Mouse (Mus musculus) MEL (cell line): ENCODE measurements around the gene Hcfc1. TPM values are rescaled to one million over a fixed set of nuclear protein-coding genes. Genes with fewer than 3 reads are reported as not detected.

ENCODE experiments used
- DNase-seq: peaks from one replicate; pipeline ENCODE4 v3.0.0; 2011; ENCODE audit warnings: low read depth, low spot score
- H3K27ac ChIP-seq: 2 replicates; pipeline ENCODE4 v1.5.1; 2012; ENCODE audit warnings: low read depth, mild to moderate bottlenecking, control low read depth, low read length, moderate library complexity; ENCODE audit not compliant: control insufficient read depth
- H3K27me3 ChIP-seq, 2 experiments: fragments of 150-350 bp in 1 of 2; sonication (generic) in 1 of 2; 2 replicates each; pipeline ENCODE4 v1.6.1; 2012; ENCODE audit warnings: low read length in 2 of 2, mild to moderate bottlenecking in 2 of 2, improper control_type of control experiment in 1 of 2, moderate library complexity in 1 of 2; ENCODE audit not compliant: insufficient read depth in 2 of 2, control insufficient read depth in 1 of 2
- H3K36me3 ChIP-seq, 2 experiments: 2 replicates each; pipeline ENCODE4 v1.6.1; 2012 to 2014; ENCODE audit warnings: low read length in 2 of 2, improper control_type of control experiment in 1 of 2, inconsistent platforms in 1 of 2, mild to moderate bottlenecking in 1 of 2; ENCODE audit not compliant: insufficient read depth in 2 of 2, control insufficient read depth in 1 of 2
- H3K4me1 ChIP-seq, 2 experiments: fragments of 150-350 bp in 1 of 2; sonication (generic) in 1 of 2; 2 replicates each; pipeline ENCODE4 v1.6.1; 2012; ENCODE audit warnings: low read length in 2 of 2, improper control_type of control experiment in 1 of 2, mild to moderate bottlenecking in 1 of 2; ENCODE audit not compliant: insufficient read depth in 2 of 2, control insufficient read depth in 1 of 2
- H3K4me3 ChIP-seq, 2 experiments: fragments of 150-350 bp in 1 of 2; sonication (generic) in 1 of 2; 2 replicates each; pipeline ENCODE4 v1.5.1; 2012; ENCODE audit warnings: low read depth in 2 of 2, low read length in 2 of 2, mild to moderate bottlenecking in 2 of 2, moderate library complexity in 2 of 2, control low read depth in 1 of 2, improper control_type of control experiment in 1 of 2; ENCODE audit not compliant: control insufficient read depth in 1 of 2, insufficient read depth in 1 of 2
- H3K79me2 ChIP-seq: 2 replicates; pipeline ENCODE4 v1.6.1; 2012; ENCODE audit warnings: mild to moderate bottlenecking, low read length, moderate library complexity; ENCODE audit not compliant: control insufficient read depth, poor library complexity, insufficient read depth
- H3K9ac ChIP-seq: 2 replicates; pipeline ENCODE4 v1.6.1; 2012; ENCODE audit warnings: low read depth, mild to moderate bottlenecking, control low read depth, low read length, moderate library complexity; ENCODE audit not compliant: control insufficient read depth, poor library complexity, severe bottlenecking
- H3K9me3 ChIP-seq: fragments of 150-350 bp; sonication (generic); replicated peaks from 2 replicates; pipeline ENCODE4 v1.6.1; 2012; ENCODE audit warnings: mild to moderate bottlenecking, low read length, improper control_type of control experiment, moderate library complexity; ENCODE audit not compliant: insufficient read depth
- BHLHE40 ChIP-seq: IDR thresholded peaks from 2 replicates; pipeline ENCODE4 v1.6.1; 2012; ENCODE audit warnings: low read depth, mild to moderate bottlenecking, inconsistent platforms, low read length, improper control_type of control experiment, borderline replicate concordance
- CHD1 ChIP-seq: IDR thresholded peaks from 2 replicates; pipeline ENCODE4 v1.6.1; 2012; ENCODE audit warnings: low read depth, mild to moderate bottlenecking, inconsistent platforms, low read length, improper control_type of control experiment
- CHD2 ChIP-seq: IDR thresholded peaks from 2 replicates; pipeline ENCODE4 v1.6.1; 2011; ENCODE audit warnings: low read length, improper control_type of control experiment
- CTCF ChIP-seq, 3 experiments: IDR thresholded peaks in 2 of 3; conservative IDR thresholded peaks in 1 of 3; 2 replicates each; pipeline ENCODE4 v1.5.1; 2011 to 2012; ENCODE audit warnings: low read length in 3 of 3, low read depth in 2 of 3, mild to moderate bottlenecking in 2 of 3, improper control_type of control experiment in 1 of 3, inconsistent platforms in 1 of 3, mixed read lengths in 1 of 3, moderate library complexity in 1 of 3; ENCODE audit not compliant: control insufficient read depth in 1 of 3, insufficient read depth in 1 of 3, poor library complexity in 1 of 3, severe bottlenecking in 1 of 3
- E2F4 ChIP-seq: IDR thresholded peaks from 2 replicates; pipeline ENCODE4 v1.6.1; 2011; ENCODE audit warnings: low read depth, low read length, improper control_type of control experiment, borderline replicate concordance
- ELF1 ChIP-seq: IDR thresholded peaks from 2 replicates; pipeline ENCODE4 v1.6.1; 2014; ENCODE audit warnings: low read depth, mild to moderate bottlenecking, inconsistent platforms, low read length, improper control_type of control experiment, moderate library complexity
- EP300 ChIP-seq, 2 experiments: IDR thresholded peaks; 2 replicates each; pipeline ENCODE4 v1.6.1; 2011; ENCODE audit warnings: improper control_type of control experiment in 2 of 2, low read length in 2 of 2, low read depth in 1 of 2, mild to moderate bottlenecking in 1 of 2
- ETS1 ChIP-seq: IDR thresholded peaks from 2 replicates; pipeline ENCODE4 v1.6.1; 2012; ENCODE audit warnings: low read depth, mild to moderate bottlenecking, inconsistent platforms, low read length, improper control_type of control experiment, moderate library complexity
- GABPA ChIP-seq: IDR thresholded peaks from 2 replicates; pipeline ENCODE4 v1.6.1; 2012; ENCODE audit warnings: low read depth, mild to moderate bottlenecking, inconsistent platforms, low read length, improper control_type of control experiment, moderate library complexity
- GATA1 ChIP-seq: IDR thresholded peaks from 2 replicates; pipeline ENCODE4 v1.6.1; 2011; ENCODE audit warnings: low read depth, low read length, improper control_type of control experiment
- HCFC1 ChIP-seq: IDR thresholded peaks from 2 replicates; pipeline ENCODE4 v1.6.1; 2012; ENCODE audit warnings: low read depth, mild to moderate bottlenecking, inconsistent platforms, low read length, improper control_type of control experiment, moderate library complexity
- JUND ChIP-seq: IDR thresholded peaks from 2 replicates; pipeline ENCODE4 v1.6.1; 2011; ENCODE audit warnings: low read depth, mild to moderate bottlenecking, improper control_type of control experiment, low read length
- KAT2A ChIP-seq: conservative IDR thresholded peaks from 2 replicates; pipeline ENCODE4 v1.6.1; 2012; ENCODE audit warnings: low read depth, low read length, improper control_type of control experiment, inconsistent platforms
- MAFK ChIP-seq: IDR thresholded peaks from 2 replicates; pipeline ENCODE4 v1.6.1; 2011; ENCODE audit warnings: low read depth, mild to moderate bottlenecking, low read length, improper control_type of control experiment, borderline replicate concordance
- MAX ChIP-seq: IDR thresholded peaks from 2 replicates; pipeline ENCODE4 v1.6.1; 2011; ENCODE audit warnings: low read length, improper control_type of control experiment
- MAZ ChIP-seq: IDR thresholded peaks from 2 replicates; pipeline ENCODE4 v1.6.1; 2012; ENCODE audit warnings: low read depth, mild to moderate bottlenecking, inconsistent platforms, low read length, improper control_type of control experiment
- MEF2A ChIP-seq: IDR thresholded peaks from 2 replicates; pipeline ENCODE4 v1.6.1; 2014; ENCODE audit warnings: low read depth, mild to moderate bottlenecking, inconsistent platforms, low read length, improper control_type of control experiment; ENCODE audit not compliant: poor library complexity, insufficient replicate concordance, severe bottlenecking; ENCODE audit errors: extremely low read depth
- MXI1 ChIP-seq: IDR thresholded peaks from 2 replicates; pipeline ENCODE4 v1.6.1; 2011; ENCODE audit warnings: mild to moderate bottlenecking, low read depth, low read length, improper control_type of control experiment
- MYB ChIP-seq: IDR thresholded peaks from 2 replicates; pipeline ENCODE4 v1.6.1; 2011; ENCODE audit warnings: mild to moderate bottlenecking, low read depth, low read length, improper control_type of control experiment
- MYC ChIP-seq: IDR thresholded peaks from 2 replicates; pipeline ENCODE4 v1.6.1; 2011; ENCODE audit warnings: low read depth, mild to moderate bottlenecking, low read length, improper control_type of control experiment, moderate library complexity
- NELFE ChIP-seq: IDR thresholded peaks from 2 replicates; pipeline ENCODE4 v1.6.1; 2011; ENCODE audit warnings: low read depth, low read length, improper control_type of control experiment
- POLR2A ChIP-seq, 2 experiments: IDR thresholded peaks; 2 replicates each; pipeline ENCODE4 v1.6.1; 2011 to 2012; ENCODE audit warnings: low read length in 2 of 2, mild to moderate bottlenecking in 2 of 2, control low read depth in 1 of 2, improper control_type of control experiment in 1 of 2, low read depth in 1 of 2, moderate library complexity in 1 of 2; ENCODE audit not compliant: control insufficient read depth in 1 of 2, insufficient read depth in 1 of 2, poor library complexity in 1 of 2
- POLR2AphosphoS2 ChIP-seq: IDR thresholded peaks from 2 replicates; pipeline ENCODE4 v1.6.1; 2011; ENCODE audit warnings: low read length, improper control_type of control experiment
- POLR2AphosphoS5 ChIP-seq: IDR thresholded peaks from 2 replicates; pipeline ENCODE4 v1.6.1; 2012; ENCODE audit warnings: low read depth, borderline replicate concordance, mild to moderate bottlenecking, inconsistent platforms, low read length, moderate library complexity, mixed read lengths
- RAD21 ChIP-seq: IDR thresholded peaks from 2 replicates; pipeline ENCODE4 v1.6.1; 2011; ENCODE audit warnings: mild to moderate bottlenecking, low read depth, low read length, improper control_type of control experiment
- RCOR1 ChIP-seq: IDR thresholded peaks from 2 replicates; pipeline ENCODE4 v1.6.1; 2012; ENCODE audit warnings: low read depth, mild to moderate bottlenecking, inconsistent platforms, low read length, improper control_type of control experiment
- SIN3A ChIP-seq: IDR thresholded peaks from 2 replicates; pipeline ENCODE4 v1.6.1; 2012; ENCODE audit warnings: low read length, improper control_type of control experiment, inconsistent platforms
- SMC3 ChIP-seq: IDR thresholded peaks from 2 replicates; pipeline ENCODE4 v1.6.1; 2011; ENCODE audit warnings: low read depth, low read length, improper control_type of control experiment
- TAL1 ChIP-seq: IDR thresholded peaks from 2 replicates; pipeline ENCODE4 v1.6.1; 2012; ENCODE audit warnings: mild to moderate bottlenecking, inconsistent platforms, low read length, moderate library complexity, mixed read lengths
- TBP ChIP-seq: IDR thresholded peaks from 2 replicates; pipeline ENCODE4 v1.8.0; 2011; ENCODE audit warnings: low read depth, low read length, improper control_type of control experiment
- TCF12 ChIP-seq: IDR thresholded peaks from 2 replicates; pipeline ENCODE4 v1.6.1; 2014; ENCODE audit warnings: low read depth, mild to moderate bottlenecking, inconsistent platforms, low read length, improper control_type of control experiment, moderate library complexity
- UBTF ChIP-seq: IDR thresholded peaks from 2 replicates; pipeline ENCODE4 v1.6.1; 2012; ENCODE audit warnings: low read depth, mild to moderate bottlenecking, inconsistent platforms, low read length, improper control_type of control experiment, moderate library complexity, borderline replicate concordance; ENCODE audit not compliant: insufficient read depth
- USF1 ChIP-seq: IDR thresholded peaks from 2 replicates; pipeline ENCODE4 v1.6.1; 2014; ENCODE audit warnings: low read depth, mild to moderate bottlenecking, inconsistent platforms, low read length, improper control_type of control experiment, moderate library complexity
- USF2 ChIP-seq, 2 experiments: IDR thresholded peaks; 2 replicates each; pipeline ENCODE4 v1.6.1; 2011 to 2012; ENCODE audit warnings: improper control_type of control experiment in 2 of 2, low read length in 2 of 2, borderline replicate concordance in 1 of 2, inconsistent platforms in 1 of 2, low read depth in 1 of 2, mild to moderate bottlenecking in 1 of 2; ENCODE audit not compliant: insufficient read depth in 1 of 2
- ZC3H11A ChIP-seq: IDR thresholded peaks from 2 replicates; pipeline ENCODE4 v1.6.1; 2012; ENCODE audit warnings: low read depth, mild to moderate bottlenecking, inconsistent platforms, low read length, improper control_type of control experiment
- ZKSCAN1 ChIP-seq: IDR thresholded peaks from 2 replicates; pipeline ENCODE4 v1.6.1; 2012; ENCODE audit warnings: low read depth, mild to moderate bottlenecking, inconsistent platforms, low read length, improper control_type of control experiment, moderate library complexity
- ZMIZ1 ChIP-seq: IDR thresholded peaks from 2 replicates; pipeline ENCODE4 v1.6.1; 2012; ENCODE audit warnings: low read depth, mild to moderate bottlenecking, inconsistent platforms, low read length, improper control_type of control experiment, moderate library complexity
- ZNF384 ChIP-seq: IDR thresholded peaks from 2 replicates; pipeline ENCODE4 v1.6.1; 2012; ENCODE audit warnings: low read depth, mild to moderate bottlenecking, inconsistent platforms, low read length, improper control_type of control experiment
- polyA plus RNA-seq, 2 experiments: library from polyadenylated mRNA; stranded (reverse) in 1 of 2; unstranded in 1 of 2; fragments of >175 nt in 1 of 2; fragments of >200 nt in 1 of 2; gene quantifications; 2 replicates each; pipeline versions ENCODE4 v1.2.1 to v1.2.4; 2012; ENCODE audit warnings: low replicate concordance in 2 of 2, low read depth in 1 of 2; ENCODE audit not compliant: insufficient read length in 2 of 2, insufficient read depth in 1 of 2, missing spikeins in 1 of 2
- total RNA-seq: library from RNA; depleted of rRNA; stranded (reverse); fragments of 300-350 nt; gene quantifications from 2 replicates; pipeline ENCODE4 v1.2.3, GENCODE M21; 2012

Hcfc1 gene
- total and polyA plus RNA-seq, 3 experiments = 40.8 to 146 (median 53.6) TPM

- H3K79me2 ChIP-seq = peaks cover 20% of the 10 kb centered on the region
- H3K27me3 ChIP-seq = no peaks in the 10 kb centered on the region
- no peak for TF ChIP-seq RCOR1
- peak; percentile 58; the same call in 1 of the 2 replicates for TF ChIP-seq TCF12
- no peak for TF ChIP-seq USF2 (IDR thresholded peaks at IDR 0.05; ENCODE audit: borderline replicate concordance in 1 of 2, insufficient read depth in 1 of 2, low read depth in 1 of 2, low read length in 2 of 2)
- no peak for TF ChIP-seq JUND
- peak in 1 of 2 experiments; percentile 27; a peak in 1 of 4 replicates for TF ChIP-seq POLR2A (IDR thresholded peaks at IDR 0.05; ENCODE audit: control insufficient read depth in 1 of 2, insufficient read depth in 1 of 2, low read depth in 1 of 2, low read length in 2 of 2, poor library complexity in 1 of 2)
- TF ChIP-seq GABPA = no peak
- no peak for TF ChIP-seq CTCF (IDR thresholded peaks at IDR 0.05 in 2 of 3, conservative IDR thresholded peaks at IDR 0.05 in 1 of 3; ENCODE audit: control insufficient read depth in 1 of 3, insufficient read depth in 1 of 3, low read depth in 2 of 3, low read length in 3 of 3, poor library complexity in 1 of 3, severe bottlenecking in 1 of 3)
- TF ChIP-seq ZKSCAN1 = no peak
- TF ChIP-seq GATA1 = peak; percentile 55; the same call in 1 of the 2 replicates
- TF ChIP-seq POLR2AphosphoS2 = no peak
- no peak for TF ChIP-seq ELF1
- TF ChIP-seq MYB = no peak
- no peak for TF ChIP-seq ZC3H11A
- TF ChIP-seq MEF2A = no peak
- no peak for TF ChIP-seq BHLHE40
- no peak for TF ChIP-seq SIN3A
- no peak for TF ChIP-seq MXI1
- TF ChIP-seq CHD2 = no peak
- no peak for TF ChIP-seq HCFC1
- no peak for TF ChIP-seq RAD21
- no peak for TF ChIP-seq NELFE
- TF ChIP-seq UBTF = no peak
- peak; percentile 61 for TF ChIP-seq TAL1
- no peak for TF ChIP-seq MAFK
- no peak for TF ChIP-seq MAX
- TF ChIP-seq USF1 = no peak
- no peak for TF ChIP-seq SMC3
- TF ChIP-seq ZNF384 = no peak
- TF ChIP-seq POLR2AphosphoS5 = no peak
- TF ChIP-seq ETS1 = no peak
- TF ChIP-seq KAT2A = no peak
- TF ChIP-seq TBP = no peak
- TF ChIP-seq ZMIZ1 = no peak
- no peak for TF ChIP-seq MYC
- TF ChIP-seq EP300 (IDR thresholded peaks at IDR 0.05; ENCODE audit: low read depth in 1 of 2, low read length in 2 of 2) = peak in 1 of 2 experiments; percentile 67; a peak in 2 of 4 replicates
- no peak for TF ChIP-seq CHD1
- TF ChIP-seq MAZ = no peak
- no peak for TF ChIP-seq E2F4
- H3K4me3 ChIP-seq = peak overlapping the region in 1 of 2 experiments; percentile 31; a peak in 2 of 4 replicates
- peak; percentile 61 for DNase-seq
- H3K9ac ChIP-seq = peak overlapping the region; percentile 47
- H3K4me1 ChIP-seq = peaks cover 6 to 24% of the 10 kb centered on the region in 2 experiments
- H3K27ac ChIP-seq = peak overlapping the region; percentile 93
- H3K9me3 ChIP-seq = no peaks in the 10 kb centered on the region
- peaks cover 0 to 42% of the 10 kb centered on the region in 2 experiments; a peak in 2 of 4 replicates for H3K36me3 ChIP-seq
Measured at GRCm38 (mm10) chrX:73969729-73970128, 3.6 kb upstream of the Hcfc1 start.
